Mouse (Mus musculus): ENCODE measurements around the gene Zfp101. TPM values are rescaled to one million over a fixed set of nuclear protein-coding genes. Genes with fewer than 3 reads are reported as not detected.

The Zfp101 gene
- 10.8 and 12.2 TPM in 2 replicates for polyA plus RNA-seq (2012; rRNA removed)

DNA sequence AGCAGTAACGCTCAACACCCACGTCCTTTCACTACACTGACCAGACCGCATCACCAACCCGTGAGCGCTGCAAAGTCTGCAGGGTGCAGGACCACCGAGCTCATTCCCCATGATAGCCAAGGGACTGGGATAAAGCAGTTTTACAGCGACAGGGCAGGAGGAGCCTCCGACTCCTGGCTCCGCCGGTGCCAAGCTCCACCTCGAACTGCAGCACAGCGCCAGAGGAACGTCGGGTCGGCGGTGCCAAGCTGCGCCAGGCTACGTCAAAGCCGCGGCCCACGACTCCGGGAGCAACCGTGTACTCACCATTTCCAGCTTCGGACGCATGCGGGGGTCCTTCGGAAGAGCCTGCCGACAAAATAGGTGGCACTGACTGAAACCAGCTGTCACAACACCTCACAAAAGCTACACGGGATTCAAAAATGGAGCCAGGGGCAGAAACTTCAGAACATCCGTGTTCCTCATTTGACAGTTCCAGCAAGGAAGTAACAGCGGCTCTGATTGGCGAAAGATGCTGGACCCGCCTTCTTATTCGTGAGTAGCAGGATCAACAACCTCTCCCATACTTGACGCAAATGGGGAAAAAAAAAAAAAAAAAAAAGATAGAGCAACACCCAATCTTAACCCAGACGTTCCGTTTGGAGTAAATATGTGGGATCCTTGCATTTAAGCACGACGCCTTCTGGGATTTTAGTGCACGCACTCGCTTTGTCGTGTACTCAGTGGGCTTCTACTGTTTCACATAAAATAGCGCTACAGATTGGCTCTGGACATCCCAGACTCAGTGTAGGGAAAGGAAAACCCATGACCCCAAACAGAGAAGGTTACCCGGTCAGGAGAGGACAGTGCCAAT lies at the start of gene Zfp101:
Gene Zfp101 (minus strand): TSS at position 460 of the 853 bp plus-strand sequence.

DNA sequence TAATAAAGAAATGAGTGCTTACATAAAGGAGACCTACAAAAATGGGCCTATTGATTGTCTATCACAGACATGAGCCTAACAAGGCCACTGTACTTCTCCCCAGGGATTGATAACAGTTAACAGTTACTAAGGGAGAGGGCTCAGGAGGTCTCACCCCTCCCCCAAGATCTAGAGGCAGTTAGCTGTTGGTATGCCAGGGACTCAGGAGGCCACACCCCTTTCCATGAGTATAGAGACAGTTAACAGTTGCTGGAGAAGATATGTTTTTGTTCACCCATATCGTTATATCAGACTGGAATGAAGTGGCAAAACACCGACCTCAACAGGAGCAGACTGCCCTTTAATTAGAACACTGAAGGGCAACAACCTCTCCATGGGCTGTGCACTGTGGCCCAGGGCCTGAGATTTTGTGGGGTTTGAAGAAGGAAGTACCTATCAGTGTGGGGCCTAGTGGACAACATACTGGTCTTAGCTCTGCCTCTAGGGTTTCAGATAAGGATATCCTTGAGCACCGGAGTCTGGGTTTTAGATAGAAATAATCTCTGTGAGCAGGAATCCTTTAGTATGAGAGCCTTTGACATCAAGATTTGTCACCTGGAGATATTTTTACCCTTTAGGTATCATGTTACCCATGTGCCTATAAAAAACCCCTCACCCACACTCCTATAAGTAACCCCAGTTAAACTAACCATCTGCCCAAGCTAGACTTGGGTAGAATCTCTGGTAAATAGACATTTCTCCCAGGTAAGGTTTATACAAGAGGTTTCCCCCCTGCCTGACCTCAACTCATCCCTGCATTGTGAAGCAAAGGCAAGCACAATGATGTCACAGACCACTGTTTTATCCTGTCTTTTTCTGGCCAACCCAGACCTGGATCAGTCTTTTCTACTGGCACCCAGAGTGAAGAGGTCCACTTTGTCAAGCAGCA lies 37.8 kb upstream of the Zfp101 start, which contains the start of gene Actl9:
Gene Actl9 (plus strand): TSS at position 878 of the 928 bp plus-strand sequence.

DNA sequence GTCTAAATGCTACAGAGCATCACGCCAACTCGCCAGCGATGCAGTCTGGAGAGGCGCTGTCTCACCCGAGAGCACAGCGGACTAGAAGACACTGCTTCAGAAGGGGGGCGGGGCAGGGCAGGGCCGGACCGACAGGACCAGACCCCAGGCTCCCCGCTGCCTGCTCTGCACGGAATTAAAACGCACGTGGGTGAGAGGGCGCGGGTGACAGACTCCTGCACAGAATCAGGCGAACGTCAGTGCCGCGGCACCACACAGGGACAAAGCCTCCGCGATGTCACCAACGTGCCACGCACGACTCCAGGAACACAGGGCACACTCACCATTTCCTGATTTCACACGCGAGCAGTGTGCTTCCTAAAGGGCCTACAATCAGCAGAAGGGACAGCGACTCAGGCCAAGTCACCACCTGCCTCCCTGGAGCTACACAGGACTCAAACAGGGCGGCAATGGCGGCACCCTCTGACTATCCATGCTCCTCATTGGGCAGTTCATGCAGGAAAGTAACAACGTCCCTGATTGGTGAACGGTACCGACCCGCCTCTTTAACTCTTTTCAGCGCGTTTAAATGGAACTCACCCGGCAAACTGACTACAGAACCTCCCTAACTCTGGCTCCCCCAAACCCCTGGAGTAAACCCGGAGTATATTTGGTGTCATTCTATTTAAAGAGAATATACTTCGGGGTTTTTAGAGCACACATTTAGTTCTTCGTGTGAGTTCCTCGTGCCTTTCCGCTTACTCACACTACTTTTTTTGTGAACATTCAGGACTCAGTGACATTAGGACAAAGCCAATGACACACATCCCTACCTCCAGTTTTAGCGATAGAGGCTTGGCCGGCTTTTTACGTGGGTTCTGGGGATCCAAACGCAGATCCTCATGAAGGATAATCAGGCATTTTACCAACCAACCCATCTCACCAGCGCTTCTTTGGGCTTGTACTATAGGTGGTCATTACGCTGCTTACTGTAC lies 35.7 kb downstream of the Zfp101 start, which contains the start of gene Zfp81:
Gene Zfp81 (minus strand): TSS at position 468 of the 974 bp plus-strand sequence.

Other genes starting within 250 kb of the Zfp101 start
- not detected in 2 replicates for gene Olfr55, start 226.2 kb downstream of the Zfp101 start, polyA plus RNA-seq (2012; rRNA removed)
- gene Olfr239, start 203.3 kb downstream of the Zfp101 start, polyA plus RNA-seq (2012; rRNA removed) = not detected in 2 replicates
- gene Olfr1564, start 173.0 kb downstream of the Zfp101 start, polyA plus RNA-seq (2012; rRNA removed) = 0.01 and 0.02 TPM in 2 replicates
- gene Zfp955a, start 139.5 kb downstream of the Zfp101 start, polyA plus RNA-seq (2012; rRNA removed) = 2.1 and 2.3 TPM in 2 replicates
- not detected in 2 replicates for gene Olfr63, start 130.0 kb downstream of the Zfp101 start, polyA plus RNA-seq (2012; rRNA removed)
- gene Zfp955b, start 105.1 kb downstream of the Zfp101 start, polyA plus RNA-seq (2012; rRNA removed) = 1.7 and 1.8 TPM in 2 replicates
- 1.9 and 2.1 TPM in 2 replicates for gene Zfp81, start 35.8 kb downstream of the Zfp101 start, polyA plus RNA-seq (2012; rRNA removed)
- gene Actl9, start 38.3 kb upstream of the Zfp101 start, polyA plus RNA-seq (2012; rRNA removed) = 0.03 TPM in 1 of 2 replicates, not detected in the other
- gene Adamts10, start 129.6 kb upstream of the Zfp101 start, polyA plus RNA-seq (2012; rRNA removed) = 8.1 and 9.1 TPM in 2 replicates
- 3.1 and 4.3 TPM in 2 replicates for gene Myo1f, start 161.1 kb upstream of the Zfp101 start, polyA plus RNA-seq (2012; rRNA removed)
- gene Zfp414, start 234.4 kb upstream of the Zfp101 start, polyA plus RNA-seq (2012; rRNA removed) = 18.4 and 23.1 TPM in 2 replicates
- 1.1 and 1.8 TPM in 2 replicates for gene Pram1, start 243.4 kb upstream of the Zfp101 start, polyA plus RNA-seq (2012; rRNA removed)

Data from liver, embryonic 14 days (tissue).